Mouse (Mus musculus) lung, embryonic 14.5 days (tissue): ENCODE measurements around the gene Tmeff1. TPM values are rescaled to one million over a fixed set of nuclear protein-coding genes. Genes with fewer than 3 reads are reported as not detected.

Experiments
- ATAC-seq: fragments of 200-750 bp; cut with Nextera tagmentation; 2 replicates; pipeline ENCODE4 v1.8.0; 2017; ENCODE audit warnings: mild to moderate bottlenecking, moderate TSS enrichment, moderate library complexity; ENCODE audit not compliant: insufficient read depth
- DNase-seq: peaks from one replicate; pipeline ENCODE4 v3.0.0-alpha.2; 2015
- H3K27ac ChIP-seq: fragments of 300-500 bp; sonication (generic); 2 replicates; pipeline ENCODE4 v1.5.1; 2014; ENCODE audit warnings: low read depth, mild to moderate bottlenecking, moderate library complexity
- H3K27me3 ChIP-seq: fragments of 300-500 bp; sonication (generic); 2 replicates; pipeline ENCODE4 v1.6.1; 2014; ENCODE audit warnings: low read length, control low read depth; ENCODE audit not compliant: insufficient read depth
- H3K36me3 ChIP-seq: fragments of 300-500 bp; sonication (generic); 2 replicates; pipeline ENCODE4 v1.6.1; 2014; ENCODE audit warnings: control low read depth; ENCODE audit not compliant: insufficient read depth
- H3K4me1 ChIP-seq: fragments of 300-500 bp; sonication (generic); 2 replicates; pipeline ENCODE4 v1.6.1; 2014; ENCODE audit warnings: antibody characterized with exemption, control low read depth; ENCODE audit not compliant: insufficient read depth
- H3K4me2 ChIP-seq: fragments of 300-500 bp; sonication (generic); 2 replicates; pipeline ENCODE4 v1.6.1; 2014; ENCODE audit warnings: mild to moderate bottlenecking
- H3K4me3 ChIP-seq: fragments of 300-500 bp; sonication (generic); 2 replicates; pipeline ENCODE4 v1.5.1; 2014; ENCODE audit warnings: low read depth, low read length
- H3K9ac ChIP-seq: fragments of 300-500 bp; sonication (generic); 2 replicates; pipeline ENCODE4 v1.6.1; 2014
- H3K9me3 ChIP-seq: fragments of 300-500 bp; sonication (generic); 2 replicates; pipeline ENCODE4 v1.6.1; 2016; ENCODE audit warnings: low read depth, low read length, control low read depth
- CTCF ChIP-seq: IDR thresholded peaks from 2 replicates; pipeline ENCODE4 v1.5.1; 2016; ENCODE audit warnings: antibody characterized with exemption, low read depth
- WGBS: fragments of 180-500 bp; shearing (Covaris S2); extraction: QIAGEN DNeasy Blood & Tissue Kit; methylation state at CpG from one replicate; pipeline ENCODE4 v1.1.7; 2014; 5-methylcytosine and 5-hydroxymethylcytosine counted together
- polyA plus RNA-seq: library from polyadenylated mRNA; unstranded; fragments of >200 nt; fragmentation: Nextera tagmentation; extraction: Ambion mirVana; gene quantifications from 2 replicates; pipeline ENCODE4 v1.2.1, GENCODE M21; 2014

The Tmeff1 gene
- polyA plus RNA-seq, 1 experiment from 2014 or later: 84.0 TPM

GRCm38 (mm10) chr4:48592328-48592727 is 7.4 kb downstream of the Tmeff1 start:
- ATAC-seq: peak; percentile 50; the same call in 1 of the 2 replicates
- WGBS: 40% methylated on average over 5 of the region's 5 CpGs
- Histone ChIP-seq H3K9ac (no peak overlapping the region), H3K4me1 (no peaks in the 10 kb centered on the region), H3K9me3 (no peaks in the 10 kb centered on the region), H3K4me2 (no peak overlapping the region), H3K27ac (no peak overlapping the region), H3K36me3 (no peaks in the 10 kb centered on the region), H3K4me3 (no peak overlapping the region), H3K27me3 (no peaks in the 10 kb centered on the region)
- TF ChIP-seq CTCF: no peak
- DNase-seq: peak; percentile 53

GRCm38 (mm10) chr4:48592844-48593243 is 7.9 kb downstream of the Tmeff1 start:
- H3K27ac ChIP-seq: no peak overlapping the region
- WGBS: 87% methylated on average over 7 of the region's 7 CpGs

DNA sequence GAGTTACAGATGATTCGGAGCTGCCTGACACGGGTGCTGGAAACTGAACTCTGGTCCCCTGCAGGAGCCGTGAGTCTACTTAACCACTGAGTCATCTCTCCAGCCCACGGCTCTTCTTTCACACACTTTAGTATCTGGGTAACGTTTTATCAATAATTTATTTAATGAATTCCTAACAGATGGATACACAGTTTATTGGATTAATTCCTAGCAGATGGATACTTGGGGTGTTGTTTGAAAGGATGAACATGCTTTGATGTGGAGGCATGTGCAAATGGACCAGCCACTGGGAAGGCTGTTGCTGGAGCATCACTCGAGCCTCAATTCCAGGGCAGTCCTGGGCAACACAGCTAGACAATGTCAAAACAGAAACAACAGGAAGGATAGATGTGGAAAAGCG is 11.1 kb downstream of the Tmeff1 start:
- 58% methylated on average over 7 of the region's 7 CpGs for WGBS
- H3K27ac ChIP-seq: no peak overlapping the region
- H3K36me3 ChIP-seq: no peaks in the 10 kb centered on the region
- H3K4me1 ChIP-seq: no peaks in the 10 kb centered on the region
- H3K4me3 ChIP-seq: no peak overlapping the region
- H3K4me2 ChIP-seq: no peak overlapping the region
- no peak for TF ChIP-seq CTCF
- ATAC-seq: no peak
- no peaks in the 10 kb centered on the region for H3K9me3 ChIP-seq
- H3K9ac ChIP-seq: no peak overlapping the region
- DNase-seq: peak; percentile 16
- no peaks in the 10 kb centered on the region for H3K27me3 ChIP-seq

More at GRCm38 (mm10) chr4:48592844-48593243, 7.9 kb downstream of the Tmeff1 start:
- Histone ChIP-seq H3K4me1 (no peaks in the 10 kb centered on the region), H3K4me2 (no peak overlapping the region), H3K9ac (no peak overlapping the region), H3K27me3 (no peaks in the 10 kb centered on the region), H3K36me3 (no peaks in the 10 kb centered on the region), H3K4me3 (no peak overlapping the region), H3K9me3 (no peaks in the 10 kb centered on the region)
- DNase-seq (no peak), ATAC-seq (no peak)
- no peak for TF ChIP-seq CTCF

- H3K9me3 ChIP-seq: no peaks in the 10 kb centered on the region
- WGBS: 88% methylated on average over 3 of the region's 3 CpGs
- no peak for DNase-seq
- no peak for TF ChIP-seq CTCF
- H3K4me3 ChIP-seq: no peak overlapping the region
- H3K27ac ChIP-seq: no peak overlapping the region
- no peaks in the 10 kb centered on the region for H3K4me1 ChIP-seq
- H3K36me3 ChIP-seq: peaks cover 21% of the 10 kb centered on the region; the same call in 1 of the 2 replicates
- H3K27me3 ChIP-seq: no peaks in the 10 kb centered on the region
- H3K9ac ChIP-seq: no peak overlapping the region
- H3K4me2 ChIP-seq: no peak overlapping the region
- no peak for ATAC-seq
Measured at GRCm38 (mm10) chr4:48605650-48606049, 20.7 kb downstream of the Tmeff1 start.

DNA sequence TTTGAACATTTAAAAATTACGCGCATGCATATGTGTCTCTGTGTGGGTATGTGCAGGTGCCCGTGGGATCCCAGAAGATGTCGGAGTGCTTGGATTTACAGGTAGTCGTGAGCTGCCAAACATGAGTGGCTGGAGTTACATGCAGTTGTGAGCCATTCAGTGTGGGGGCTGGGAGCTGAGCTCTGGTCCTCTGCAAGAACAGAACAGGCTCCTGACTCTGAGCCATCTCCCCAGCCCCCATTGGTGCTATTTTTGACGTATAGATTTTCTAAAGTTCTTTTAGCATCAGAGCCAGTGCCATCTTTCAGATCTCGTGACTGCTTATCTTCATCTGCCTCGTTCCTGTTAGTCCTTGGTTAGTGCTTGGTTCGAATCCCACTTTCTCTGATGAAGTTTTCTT is 24.5 kb downstream of the Tmeff1 start:
- Histone ChIP-seq H3K27me3 (no peaks in the 10 kb centered on the region), H3K4me3 (no peak overlapping the region), H3K9me3 (no peaks in the 10 kb centered on the region), H3K4me1 (no peaks in the 10 kb centered on the region), H3K27ac (no peak overlapping the region), H3K36me3 (peaks cover 29% of the 10 kb centered on the region), H3K4me2 (no peak overlapping the region), H3K9ac (no peak overlapping the region)
- WGBS: 86% methylated on average over 9 of the region's 9 CpGs
- TF ChIP-seq CTCF: no peak
- ATAC-seq (no peak), DNase-seq (no peak)

GRCm38 (mm10) chr4:48610251-48610650 is 25.3 kb downstream of the Tmeff1 start:
- Histone ChIP-seq H3K4me2 (no peak overlapping the region), H3K36me3 (peaks cover 28% of the 10 kb centered on the region), H3K27ac (no peak overlapping the region), H3K4me1 (no peaks in the 10 kb centered on the region), H3K4me3 (no peak overlapping the region), H3K9ac (no peak overlapping the region), H3K27me3 (no peaks in the 10 kb centered on the region), H3K9me3 (no peaks in the 10 kb centered on the region)
- DNase-seq (no peak), ATAC-seq (no peak)
- TF ChIP-seq CTCF: no peak
- WGBS: 92% methylated on average over 6 of the region's 6 CpGs

- no peak for TF ChIP-seq CTCF
- Histone ChIP-seq H3K4me2 (no peak overlapping the region), H3K4me1 (no peaks in the 10 kb centered on the region), H3K4me3 (no peak overlapping the region), H3K9me3 (no peaks in the 10 kb centered on the region), H3K27ac (no peak overlapping the region), H3K36me3 (peaks cover 31% of the 10 kb centered on the region), H3K27me3 (no peaks in the 10 kb centered on the region), H3K9ac (no peak overlapping the region)
- WGBS: 92% methylated on average over 4 of the region's 4 CpGs
- ATAC-seq (no peak), DNase-seq (no peak)
Measured at GRCm38 (mm10) chr4:48615483-48615882, 30.5 kb downstream of the Tmeff1 start.

GRCm38 (mm10) chr4:48617201-48617600 is 32.2 kb downstream of the Tmeff1 start:
- no peaks in the 10 kb centered on the region for H3K9me3 ChIP-seq
- H3K27ac ChIP-seq: no peak overlapping the region
- no peak overlapping the region for H3K9ac ChIP-seq
- DNase-seq: no peak
- ATAC-seq: no peak
- no peaks in the 10 kb centered on the region for H3K27me3 ChIP-seq
- 95% methylated on average over 15 of the region's 15 CpGs for WGBS
- no peak overlapping the region for H3K4me2 ChIP-seq
- no peaks in the 10 kb centered on the region for H3K4me1 ChIP-seq
- TF ChIP-seq CTCF: no peak
- H3K4me3 ChIP-seq: no peak overlapping the region
- H3K36me3 ChIP-seq: peaks cover 23% of the 10 kb centered on the region
